Mouse (Mus musculus) bone marrow, adult 2 months (tissue): Measurements from ENCODE around the gene Fam118a. TPM values are rescaled to one million over a fixed set of nuclear protein-coding genes. Genes with fewer than 3 reads are reported as not detected.

ENCODE experiments used
- H3K27ac ChIP-seq: fragments of 200-500 bp; 2 replicates; pipeline ENCODE4 v1.5.1; 2012; ENCODE audit warnings: low read depth, mild to moderate bottlenecking, control low read depth, inconsistent platforms, low read length; ENCODE audit not compliant: control insufficient read depth, poor library complexity, insufficient read depth
- H3K4me1 ChIP-seq: fragments of 200-500 bp; 2 replicates; pipeline ENCODE4 v1.6.1; 2011; ENCODE audit warnings: low read length; ENCODE audit not compliant: control insufficient read depth, insufficient read depth
- H3K4me3 ChIP-seq: fragments of 200-500 bp; replicated peaks from 2 replicates; pipeline ENCODE3; 2011; ENCODE audit warnings: mild to moderate bottlenecking, low read depth, low read length, control low read depth; ENCODE audit not compliant: control insufficient read depth
- CTCF ChIP-seq: fragments of 200-500 bp; IDR thresholded peaks from 2 replicates; pipeline ENCODE4 v1.5.1; 2011; ENCODE audit warnings: low read length, control low read depth; ENCODE audit not compliant: control insufficient read depth, insufficient read depth
- POLR2A ChIP-seq: fragments of 200-500 bp; IDR thresholded peaks from 2 replicates; pipeline ENCODE4 v1.6.1; 2011; ENCODE audit warnings: low read depth, mild to moderate bottlenecking, control low read depth, low read length, borderline replicate concordance; ENCODE audit not compliant: control insufficient read depth
- WGBS: fragments of 180-500 bp; shearing (Covaris S2); methylation state at CpG from one replicate; pipeline ENCODE4 v1.1.7; 2018; 5-methylcytosine and 5-hydroxymethylcytosine counted together
- polyA plus RNA-seq: library from polyadenylated mRNA; stranded (reverse); fragments of >200 nt; gene quantifications from 2 replicates; pipeline ENCODE4 v1.2.4, GENCODE M21; 2011; ENCODE audit warnings: low replicate concordance; ENCODE audit not compliant: missing spikeins, insufficient read depth, insufficient read length

Fam118a gene
- polyA plus RNA-seq, 1 experiment: 8.7 TPM

DNA sequence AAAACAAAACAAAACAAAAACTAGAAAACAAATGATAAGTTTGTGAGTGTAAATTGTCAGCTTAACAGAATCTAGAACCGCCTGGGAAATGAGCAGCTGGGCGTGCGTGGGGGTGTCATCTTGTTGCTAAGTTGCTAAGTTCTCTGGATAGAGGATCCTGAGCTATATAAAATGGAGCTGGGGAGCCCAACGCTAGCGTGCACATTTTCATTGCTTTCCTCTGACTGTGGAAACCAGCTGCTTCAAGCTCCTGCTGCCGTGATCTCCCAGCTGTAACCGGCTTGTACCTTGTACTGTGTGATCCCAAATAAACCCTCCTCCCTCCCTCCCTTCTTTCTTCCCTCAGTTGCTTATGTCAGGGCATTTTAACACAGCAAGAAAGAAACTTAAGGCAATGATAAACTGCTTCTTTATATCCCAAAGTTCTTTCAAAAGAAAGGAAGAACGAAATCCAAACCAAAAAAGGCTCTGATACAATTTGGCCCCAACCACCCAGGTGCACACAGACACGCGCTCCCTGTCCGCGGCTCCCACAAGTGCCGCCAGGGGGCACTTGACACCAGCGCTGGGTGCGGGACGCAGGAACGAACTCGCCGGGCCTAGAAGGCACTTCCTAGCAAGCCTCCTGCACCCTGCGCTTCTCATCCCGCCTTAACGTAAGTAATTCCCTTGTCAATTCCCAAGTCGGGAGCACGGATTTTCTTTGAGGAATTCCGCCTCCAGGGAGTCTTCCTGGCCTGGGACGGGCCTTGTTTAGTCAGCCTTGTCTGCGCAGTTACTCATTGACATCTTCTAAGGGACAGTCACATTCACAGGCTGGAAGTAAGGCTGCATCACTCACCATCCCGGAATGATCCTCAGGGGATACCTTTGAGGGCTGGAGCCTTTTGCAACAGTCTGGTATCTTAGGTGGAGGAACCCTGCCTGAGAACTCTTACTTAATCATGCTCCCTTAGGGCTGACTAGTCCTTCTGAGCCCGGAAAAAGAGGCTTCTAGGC, 27.5 kb upstream of the Fam118a start:
- Histone ChIP-seq H3K4me3 (no peak overlapping the region), H3K27ac (no peak overlapping the region), H3K4me1 (peaks cover 1% of the 10 kb centered on the region; the same call in 1 of the 2 replicates)
- WGBS: 24% methylated on average over 29 of the region's 29 CpGs
- no peak for TF ChIP-seq POLR2A
- peak; percentile 88 for TF ChIP-seq CTCF

DNA sequence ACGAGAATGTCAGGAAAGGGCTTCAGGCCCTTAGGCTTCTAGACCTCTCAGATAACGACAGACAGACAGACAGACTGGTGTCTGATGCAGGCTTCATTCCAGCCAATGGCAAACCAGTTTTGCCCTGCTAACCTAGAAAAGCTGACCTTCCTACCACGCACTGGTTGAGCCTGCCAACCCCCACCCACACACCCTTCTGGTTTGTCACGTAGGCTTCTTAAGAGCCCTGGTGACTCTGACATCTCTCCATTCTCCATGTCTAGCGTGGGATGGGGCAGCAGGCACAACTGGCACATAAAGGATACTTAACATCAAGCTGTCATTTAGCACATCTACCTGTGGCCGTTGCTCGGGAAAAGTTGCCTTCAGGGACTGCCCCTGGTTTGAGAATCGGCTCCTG, 19.1 kb upstream of the Fam118a start:
- no peak for TF ChIP-seq POLR2A
- WGBS: 79% methylated on average over 8 of the region's 8 CpGs
- Histone ChIP-seq H3K27ac (no peak overlapping the region), H3K4me3 (no peak overlapping the region), H3K4me1 (no peaks in the 10 kb centered on the region)

DNA sequence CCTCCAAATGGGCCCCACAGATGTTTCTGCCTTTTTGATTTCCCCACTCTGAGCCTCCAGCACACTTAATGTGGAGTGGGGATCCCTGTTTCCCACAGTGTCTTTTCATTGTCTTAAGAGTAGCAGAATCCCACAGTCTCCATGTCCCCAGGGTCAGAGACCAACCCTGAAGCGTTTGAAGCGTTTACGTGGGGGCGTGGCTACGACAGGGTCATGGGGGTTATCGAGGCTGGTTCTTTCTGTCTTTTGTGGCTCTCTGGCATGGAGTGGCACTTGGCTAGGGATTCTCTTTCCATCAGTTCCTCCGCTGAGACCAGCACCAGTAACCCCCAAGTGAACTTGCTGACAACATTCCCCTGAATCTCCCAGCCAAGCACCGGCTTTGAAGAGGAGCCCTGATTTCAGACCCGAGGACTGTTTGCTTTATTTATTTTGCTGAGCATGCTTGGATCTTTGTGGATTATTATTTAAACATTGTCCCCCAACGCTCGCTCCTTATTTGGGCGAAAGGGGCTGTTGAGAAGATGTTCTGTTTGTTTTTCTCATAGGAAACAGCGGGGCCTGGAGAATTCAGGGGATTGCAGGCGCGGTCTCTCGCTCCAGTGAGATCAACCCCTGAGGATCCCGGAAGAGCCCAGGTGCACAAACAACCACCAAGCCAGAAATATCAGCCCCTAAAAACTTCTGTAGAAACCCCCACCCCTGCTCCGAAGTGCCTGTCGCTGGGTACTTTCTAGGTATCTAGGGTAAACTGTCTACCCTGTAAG, 16.7 kb upstream of the Fam118a start:
- Histone ChIP-seq H3K4me3 (no peak overlapping the region), H3K27ac (no peak overlapping the region), H3K4me1 (no peaks in the 10 kb centered on the region)
- WGBS: 57% methylated on average over 19 of the region's 19 CpGs
- no peak for TF ChIP-seq CTCF
- no peak for TF ChIP-seq POLR2A

DNA sequence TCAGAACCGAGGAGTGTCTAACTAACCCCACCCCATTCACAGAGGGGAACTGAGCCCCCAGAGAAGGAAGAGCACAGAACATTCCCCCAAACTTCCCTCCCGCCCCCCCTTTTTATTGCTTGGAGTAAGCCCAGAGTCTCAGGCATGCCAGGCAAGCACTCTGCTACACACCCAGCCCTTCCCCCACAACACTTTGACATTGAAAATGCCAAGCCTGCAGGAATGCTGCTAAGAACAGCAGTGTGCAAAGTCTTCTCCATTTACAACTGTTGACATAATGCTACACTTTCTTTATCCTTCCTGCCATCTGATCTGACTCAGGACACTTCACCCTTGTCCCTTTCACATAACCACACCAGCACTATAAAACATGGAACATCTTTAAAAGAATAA, 16.1 kb upstream of the Fam118a start:
- H3K4me1 ChIP-seq: no peaks in the 10 kb centered on the region
- TF ChIP-seq POLR2A (no peak), CTCF (no peak)
- WGBS: 47% methylated on average over 2 of the region's 2 CpGs
- no peak overlapping the region for H3K27ac ChIP-seq
- no peak overlapping the region for H3K4me3 ChIP-seq

DNA sequence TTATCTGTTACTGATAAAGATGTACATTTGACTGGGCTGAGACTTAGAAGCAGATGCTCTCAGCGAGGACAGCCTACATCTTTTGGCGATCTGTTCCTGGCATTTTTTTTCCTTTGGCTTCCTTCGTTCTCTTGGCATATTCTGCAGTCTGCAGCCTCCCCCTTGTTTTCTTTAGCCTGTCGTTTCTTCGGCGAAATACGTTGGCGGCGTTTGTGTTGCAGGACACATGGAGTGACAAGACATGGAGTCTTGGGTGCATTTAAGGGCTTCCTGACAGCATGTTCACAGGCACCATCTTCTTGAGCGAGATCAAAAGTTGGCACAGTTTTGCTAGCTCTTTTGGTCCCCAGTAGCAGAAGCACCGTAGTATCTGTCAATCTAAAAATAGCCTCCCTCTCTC, 13.0 kb upstream of the Fam118a start:
- Histone ChIP-seq H3K4me1 (no peaks in the 10 kb centered on the region), H3K4me3 (no peak overlapping the region), H3K27ac (no peak overlapping the region)
- WGBS: 72% methylated on average over 11 of the region's 11 CpGs
- no peak for TF ChIP-seq POLR2A
- no peak for TF ChIP-seq CTCF

DNA sequence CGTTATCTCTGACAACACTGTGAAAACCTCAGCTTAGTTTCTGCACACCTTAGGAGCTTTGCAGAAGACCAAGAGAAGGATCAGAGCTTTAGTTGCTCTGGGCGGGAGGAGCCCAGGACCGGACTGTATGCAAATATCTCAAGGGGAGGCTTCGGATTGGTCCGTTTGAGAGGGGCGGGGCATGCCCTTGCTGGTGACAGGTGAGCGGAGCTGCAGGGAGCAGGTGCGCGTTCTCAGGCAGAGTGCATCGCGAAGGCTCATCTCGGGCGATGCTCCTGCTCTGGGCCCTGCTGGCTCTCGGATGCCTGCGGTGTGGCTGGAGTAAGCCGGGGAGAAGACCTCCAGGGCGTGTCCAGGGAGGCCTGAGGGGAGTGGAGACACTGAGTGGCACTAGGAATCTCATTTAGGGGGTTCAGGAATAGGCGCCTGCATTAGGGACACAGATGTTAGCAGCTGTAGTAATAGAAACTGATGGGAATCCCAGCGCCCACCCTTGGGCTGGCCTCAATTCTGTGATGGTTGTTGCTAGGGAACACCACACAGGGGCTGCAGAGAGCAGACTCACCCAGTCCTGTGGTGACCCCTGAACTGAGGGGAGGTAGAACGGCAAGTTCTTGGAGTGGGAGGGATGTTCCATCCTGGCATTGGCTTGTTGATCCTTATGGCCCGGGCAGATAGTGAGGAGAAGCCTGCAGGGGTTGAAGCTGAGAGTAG, 11.6 kb upstream of the Fam118a start, which contains the start of gene Upk3a:
TSS of gene Upk3a (plus strand) at position 191 of the 714 bp plus-strand sequence.
- 11% methylated on average over 21 of the region's 21 CpGs for WGBS
- Histone ChIP-seq H3K4me3 (no peak within 1 kb of the TSS), H3K4me1 (no peaks in the 10 kb centered on the region), H3K27ac (no peak within 1 kb of the TSS)
- no peak for TF ChIP-seq CTCF
- no peak for TF ChIP-seq POLR2A

DNA sequence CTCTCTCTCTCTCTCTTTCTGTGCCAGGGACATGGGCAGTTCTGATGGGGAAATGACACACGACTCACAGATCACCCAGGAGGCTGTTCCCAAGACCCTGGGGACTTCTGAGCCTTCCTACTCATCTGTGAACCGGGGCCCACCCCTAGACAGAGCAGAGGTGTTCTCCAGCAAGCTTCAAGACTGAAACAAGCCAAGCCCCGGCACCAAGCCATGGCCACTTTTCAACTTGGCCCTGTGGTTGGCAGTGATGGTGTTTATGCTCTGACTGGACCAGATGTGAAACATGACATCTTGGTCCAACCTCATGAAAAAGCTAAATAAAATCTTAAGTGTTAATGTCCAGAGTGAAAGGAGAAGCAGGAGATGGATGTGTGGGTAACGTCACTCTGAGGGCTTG, 6.5 kb upstream of the Fam118a start:
- no peak overlapping the region for H3K27ac ChIP-seq
- TF ChIP-seq POLR2A: no peak
- no peak for TF ChIP-seq CTCF
- WGBS: 57% methylated on average over 4 of the region's 4 CpGs
- no peaks in the 10 kb centered on the region for H3K4me1 ChIP-seq
- H3K4me3 ChIP-seq: no peak overlapping the region

DNA sequence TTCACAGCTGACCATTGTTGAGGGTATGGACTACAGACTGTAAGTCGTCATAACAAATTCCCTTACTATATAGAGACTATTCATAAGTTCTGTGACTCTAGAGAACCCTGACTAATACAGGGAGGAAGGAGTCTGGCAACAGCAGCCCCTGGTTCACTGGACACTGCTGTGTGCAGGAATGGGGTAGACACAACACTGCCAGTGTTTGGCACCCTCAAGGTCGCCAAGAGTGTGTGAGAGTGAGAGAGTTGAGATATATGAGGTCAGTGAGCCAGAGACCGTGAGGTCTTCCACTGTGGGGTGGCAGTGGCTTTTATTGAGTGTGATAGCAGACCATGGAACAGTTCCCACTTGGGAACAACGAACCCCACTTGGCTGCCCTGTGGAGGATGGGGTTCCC, 2.6 kb upstream of the Fam118a start:
- 70% methylated on average over 4 of the region's 4 CpGs for WGBS
- Histone ChIP-seq H3K4me3 (no peak overlapping the region), H3K4me1 (no peaks in the 10 kb centered on the region), H3K27ac (no peak overlapping the region)
- TF ChIP-seq CTCF: no peak
- no peak for TF ChIP-seq POLR2A
